Mouse (Mus musculus): ENCODE results near the gene Prelid3b. TPM values are rescaled to one million over a fixed set of nuclear protein-coding genes. Genes with fewer than 3 reads are reported as not detected.

Prelid3b gene
- total RNA-seq, 2 experiments from 2014 or later = 59.8 to 72.3 TPM

DNA sequence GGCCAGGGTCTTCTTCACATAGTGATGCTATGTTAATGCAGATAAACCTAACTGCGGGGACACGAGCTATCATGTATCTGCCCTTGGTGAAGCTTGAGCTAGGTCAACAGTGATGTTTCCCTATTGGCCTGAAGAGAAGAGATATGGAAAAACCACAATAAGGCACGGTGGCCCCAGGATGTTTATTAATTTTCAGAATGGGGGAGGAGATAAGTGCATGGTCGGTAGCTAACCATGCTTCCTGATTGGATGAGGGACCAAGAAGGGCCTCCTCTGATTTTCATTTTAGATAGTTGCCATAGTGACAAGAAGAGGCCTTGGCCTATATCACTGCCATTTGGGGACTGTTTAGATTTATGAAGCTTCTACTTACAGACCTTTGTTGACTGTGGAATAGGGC lies 2.5 kb downstream of the Prelid3b start:
- intact Hi-C loops (cut with DNase I) = loop anchor here (10.0 kb wide), 1 partner anchor 384 kb away; no protein-coding TSS in a partner anchor
- DNase-seq = no peak

DNA sequence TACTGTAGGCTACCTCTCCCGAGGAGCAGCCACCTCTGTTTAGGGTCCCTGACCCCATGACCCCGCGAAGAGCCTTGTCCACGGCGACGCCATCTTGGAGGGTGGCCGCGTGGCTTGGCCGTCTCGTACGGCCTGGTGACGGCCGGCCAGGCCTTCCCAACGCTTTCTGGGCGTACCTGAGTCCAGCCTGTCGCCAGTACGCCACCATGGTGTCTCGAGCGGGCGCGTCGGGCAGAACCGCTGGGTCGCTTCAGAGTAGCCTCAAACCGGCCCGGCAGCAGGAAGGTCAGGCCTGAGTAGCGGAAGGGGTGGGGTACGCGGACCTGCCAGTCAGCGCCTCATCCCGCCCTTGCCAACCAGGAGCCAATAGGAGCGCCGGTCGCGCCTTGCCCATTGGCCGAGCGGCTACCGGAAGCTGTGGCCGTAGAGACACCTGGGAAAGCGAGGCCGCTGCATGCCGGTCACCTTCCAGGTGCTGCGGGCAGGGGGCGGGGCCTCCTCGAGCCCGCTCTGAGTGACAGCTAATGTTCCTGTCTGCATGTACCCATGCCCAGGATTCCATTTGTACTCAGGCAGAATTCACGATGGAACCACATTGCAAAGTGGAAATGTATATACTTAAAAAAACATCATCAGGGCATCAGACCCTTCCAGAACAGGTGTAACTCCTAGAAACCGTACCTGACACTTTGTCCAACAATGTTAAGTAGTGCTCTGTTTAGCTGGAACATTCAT lies 8.9 kb downstream of the Prelid3b start, which contains the start of gene Atp5e:
TSS of gene Atp5e (minus strand) at position 317 of the 735 bp plus-strand sequence.
- intact Hi-C loops (cut with DNase I) = loop anchor here (5.0 kb wide), 1 partner anchor 137 kb away; no protein-coding TSS in a partner anchor
- DNase-seq = peak; percentile 95 to 96

DNA sequence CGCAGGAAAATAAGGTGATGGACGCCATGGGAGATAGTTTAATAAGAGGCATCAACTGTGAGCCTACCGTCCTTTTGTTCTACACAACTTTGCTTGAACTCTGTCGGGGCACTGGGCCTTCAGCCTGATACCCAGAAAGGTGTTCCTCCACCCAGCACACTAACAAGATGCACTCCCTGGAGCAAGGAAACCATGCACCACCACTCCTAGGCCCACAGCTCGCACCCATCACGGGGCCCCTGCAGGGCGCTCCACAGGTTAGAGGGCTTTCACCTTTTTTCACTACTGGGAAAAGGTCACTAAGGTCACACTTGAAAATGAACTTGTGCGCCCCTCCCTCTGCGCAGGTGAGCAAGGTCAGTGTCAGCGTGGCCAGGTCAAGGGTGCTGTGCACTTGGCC lies 9.5 kb downstream of the Prelid3b start:
- no peak for DNase-seq
- intact Hi-C loops (cut with DNase I) = loop anchor here (5.0 kb wide), 1 partner anchor 136 kb away; no protein-coding TSS in a partner anchor

DNA sequence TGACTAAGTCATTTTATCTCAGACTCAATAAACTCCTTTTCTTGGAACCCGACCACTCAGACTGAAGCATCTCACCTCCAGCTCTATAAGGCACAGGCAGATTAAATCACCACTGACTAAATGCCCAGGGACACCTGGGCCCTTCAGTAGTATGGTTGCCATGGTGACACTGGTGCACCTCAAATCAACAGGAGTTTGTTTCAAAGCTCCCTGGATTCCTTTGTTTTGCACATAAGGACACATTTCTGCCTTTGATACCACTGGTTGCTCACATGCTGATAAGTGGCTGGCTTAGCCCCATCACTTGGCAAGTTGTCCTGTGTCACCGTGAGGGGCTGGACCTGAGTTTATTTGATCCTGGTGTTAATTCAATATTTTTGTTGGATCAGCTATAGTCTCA lies 13.5 kb downstream of the Prelid3b start:
- intact Hi-C loops (cut with DNase I) = no loop called here
- no peak for DNase-seq

DNA sequence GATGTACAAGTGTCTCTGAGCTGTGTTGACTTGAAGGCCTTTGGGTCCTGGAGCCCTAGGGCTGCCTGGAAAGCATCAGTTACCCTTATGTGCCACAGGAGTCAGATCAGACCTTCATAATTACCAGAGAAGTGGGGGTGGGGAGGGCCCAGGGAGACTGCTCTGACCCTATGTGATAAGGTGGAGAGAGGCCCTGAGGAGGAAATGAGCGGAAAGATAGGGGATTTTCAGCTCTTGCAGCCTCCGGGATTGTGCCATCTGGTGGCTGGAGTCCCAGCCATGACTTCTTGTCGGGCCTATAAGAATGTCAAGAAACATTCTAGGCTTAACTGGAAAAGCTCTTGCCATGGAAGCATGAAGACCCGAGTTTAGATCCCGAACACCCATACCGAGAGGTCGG lies 19.2 kb downstream of the Prelid3b start:
- intact Hi-C loops (cut with DNase I) = loop anchor here (5.0 kb wide), 1 partner anchor 141 kb away; no protein-coding TSS in a partner anchor
- peak in 1 of 2 experiments; percentile 27 for DNase-seq

DNA sequence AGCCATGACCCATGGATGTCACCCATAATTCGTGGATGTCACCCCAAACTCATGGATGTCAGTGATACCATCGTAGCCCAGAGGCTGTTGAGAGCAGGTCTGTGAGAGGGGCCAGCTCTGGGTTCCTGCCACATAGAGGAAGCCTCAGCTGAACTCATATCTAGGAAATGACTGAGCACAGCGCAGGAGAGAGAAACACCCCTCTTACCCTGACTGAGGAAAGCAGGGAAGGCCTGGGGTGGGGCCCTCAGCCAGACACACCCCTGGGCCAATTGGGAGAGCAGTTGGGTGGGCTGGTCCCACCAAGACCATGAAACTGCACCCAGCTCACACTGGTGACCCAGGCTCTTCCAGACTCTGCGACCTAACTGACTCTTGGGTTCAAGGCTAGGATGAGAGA lies 22.5 kb downstream of the Prelid3b start, which contains the start of gene Tubb1:
TSS of gene Tubb1 (plus strand) at position 343 of the 400 bp plus-strand sequence.
- intact Hi-C loops (cut with DNase I) = loop anchor here (5.0 kb wide), 1 partner anchor 138 kb away; no protein-coding TSS in a partner anchor
- DNase-seq = no peak

DNA sequence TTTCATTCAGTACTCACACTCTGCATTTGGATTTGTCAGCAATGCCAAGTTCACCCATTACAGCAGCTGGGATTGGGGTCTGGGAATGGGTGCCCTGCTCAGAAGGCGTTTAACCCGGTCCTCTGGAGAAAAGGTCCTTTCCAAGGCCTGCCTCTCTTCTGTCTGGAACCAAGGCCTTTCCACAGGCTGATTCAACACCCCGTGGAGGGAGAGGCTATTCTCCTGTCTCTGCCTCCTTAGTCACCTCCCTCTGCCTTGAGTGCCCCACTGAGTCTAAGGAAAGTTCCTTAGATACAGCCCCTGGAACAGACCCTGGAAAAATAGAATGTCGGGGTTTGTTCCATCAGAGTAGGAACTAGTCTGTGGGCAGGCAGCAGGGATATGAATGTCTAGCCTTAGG lies 24.5 kb downstream of the Prelid3b start:
- intact Hi-C loops (cut with DNase I) = no loop called here
- no peak for DNase-seq

DNA sequence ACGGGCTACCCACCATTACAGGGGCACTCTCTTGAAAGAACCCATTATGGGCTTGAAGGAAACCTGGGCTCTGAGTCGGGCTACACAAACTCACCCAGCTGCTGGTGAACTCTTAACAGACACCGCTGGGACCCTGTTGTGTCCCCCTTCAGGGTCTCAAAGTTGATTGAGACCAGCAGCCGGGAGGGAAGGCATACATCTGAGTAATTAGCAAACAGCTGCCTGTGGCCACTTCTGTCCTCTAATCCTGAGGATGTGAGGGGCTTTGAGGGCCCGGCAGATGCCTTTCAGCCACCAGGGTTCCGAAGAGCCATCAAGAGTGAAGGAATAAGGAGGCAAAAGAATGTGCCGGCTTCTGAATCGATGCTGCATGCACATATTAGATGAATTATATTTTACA lies 26.0 kb downstream of the Prelid3b start:
- DNase-seq = no peak
- intact Hi-C loops (cut with DNase I) = no loop called here

DNA sequence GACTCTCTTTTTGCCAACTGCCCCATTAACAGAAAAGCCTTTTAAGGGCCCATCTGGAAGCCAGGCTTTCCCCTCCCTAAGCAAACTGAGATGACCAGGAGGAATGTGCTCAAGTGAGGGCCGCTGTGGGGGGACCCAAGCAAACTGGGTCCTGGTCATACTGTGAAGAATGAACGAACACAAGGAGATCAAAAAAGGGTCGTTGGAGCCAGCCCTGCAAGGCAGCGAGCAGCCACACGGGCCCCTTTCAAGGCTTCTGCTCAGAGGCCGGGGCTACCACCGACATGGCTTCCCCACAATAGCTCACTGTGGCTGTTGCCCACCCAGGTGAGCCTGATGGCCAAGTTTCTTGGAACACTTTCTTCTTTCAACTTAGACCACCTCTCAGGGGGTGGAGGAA lies 26.4 kb downstream of the Prelid3b start:
- no peak for DNase-seq
- intact Hi-C loops (cut with DNase I) = no loop called here

DNA sequence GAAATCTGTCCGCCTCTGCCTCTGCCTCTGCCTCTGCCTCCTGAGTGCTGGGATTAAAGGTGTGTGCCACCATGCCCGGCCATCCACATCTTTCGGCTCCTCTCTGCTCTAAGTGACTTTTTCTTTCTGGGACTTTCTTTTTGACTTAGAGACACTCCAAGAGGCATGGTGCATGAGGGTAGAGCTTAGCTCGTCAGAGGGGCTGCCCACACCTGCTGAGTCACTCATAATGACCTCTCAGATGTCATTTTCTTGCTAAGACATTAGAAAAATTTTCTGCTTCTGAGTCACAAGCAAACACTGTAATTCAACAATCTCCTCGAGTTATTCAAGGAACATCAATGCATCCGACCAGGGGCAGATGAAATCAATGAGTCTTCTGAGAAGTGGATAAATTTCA lies 27.9 kb downstream of the Prelid3b start:
- DNase-seq = no peak
- intact Hi-C loops (cut with DNase I) = no loop called here

DNA sequence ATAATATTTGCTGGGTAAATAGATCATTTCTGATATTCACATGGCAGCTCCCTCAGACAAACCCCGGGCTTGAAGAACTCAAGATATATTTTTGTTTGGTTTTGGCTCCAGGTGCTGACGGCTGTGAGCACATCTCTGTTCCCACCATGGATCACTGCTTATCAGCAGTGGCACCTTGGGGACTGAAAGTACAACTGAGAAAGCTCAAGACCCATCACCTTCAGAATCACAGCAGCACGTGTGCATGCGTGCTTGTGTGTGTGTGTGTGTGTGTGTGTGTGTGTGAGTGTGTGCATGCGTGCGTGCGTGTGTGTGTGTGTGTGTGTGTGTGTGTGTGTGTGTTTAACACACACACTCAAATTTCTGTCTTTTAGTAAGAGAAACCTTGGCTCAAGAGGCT lies 28.5 kb downstream of the Prelid3b start:
- intact Hi-C loops (cut with DNase I) = no loop called here

DNA sequence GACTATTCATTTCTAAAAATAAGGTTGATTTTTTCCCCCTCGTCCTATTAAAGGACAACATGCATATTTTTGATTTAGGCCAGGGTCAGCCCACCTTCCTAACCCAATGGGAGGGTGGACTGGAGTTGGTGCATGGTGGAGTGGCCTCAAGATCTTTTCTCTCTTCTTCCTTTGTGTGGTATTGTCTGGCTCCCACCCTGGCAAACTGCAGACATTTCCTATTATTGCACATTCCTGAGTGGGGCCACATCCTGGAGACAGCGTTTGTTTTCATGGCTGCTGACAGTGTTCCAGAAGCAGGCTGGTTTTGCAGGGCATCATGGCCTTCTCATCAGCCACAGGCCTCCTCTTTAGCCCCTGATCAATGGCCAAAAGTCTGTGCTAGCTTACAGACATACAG lies 29.8 kb downstream of the Prelid3b start:
- intact Hi-C loops (cut with DNase I) = no loop called here
- no peak for DNase-seq

More for the DNA sequence above, 28.5 kb downstream of the Prelid3b start:
- DNase-seq = no peak

DNA sequence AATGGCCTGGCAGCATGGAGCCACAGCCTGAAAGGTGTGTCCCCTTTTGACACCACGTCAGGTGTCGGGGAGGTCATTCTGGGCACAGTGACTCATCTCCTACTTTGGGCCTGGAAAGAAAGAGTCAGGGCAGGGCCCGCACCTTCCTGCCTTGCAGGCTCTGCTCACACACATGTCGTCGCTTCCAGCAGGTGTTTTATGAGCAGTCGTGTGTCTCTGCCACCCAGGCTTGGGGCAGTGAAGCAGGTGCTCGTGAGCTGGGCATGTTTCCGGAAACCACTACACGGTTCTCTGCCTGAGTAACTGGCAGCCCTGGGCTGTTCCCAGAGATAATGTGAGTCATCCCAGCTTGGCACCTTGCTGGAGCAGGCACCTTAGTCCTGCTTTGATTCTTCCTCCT lies 30.4 kb downstream of the Prelid3b start:
- no peak for DNase-seq
- intact Hi-C loops (cut with DNase I) = no loop called here

DNA sequence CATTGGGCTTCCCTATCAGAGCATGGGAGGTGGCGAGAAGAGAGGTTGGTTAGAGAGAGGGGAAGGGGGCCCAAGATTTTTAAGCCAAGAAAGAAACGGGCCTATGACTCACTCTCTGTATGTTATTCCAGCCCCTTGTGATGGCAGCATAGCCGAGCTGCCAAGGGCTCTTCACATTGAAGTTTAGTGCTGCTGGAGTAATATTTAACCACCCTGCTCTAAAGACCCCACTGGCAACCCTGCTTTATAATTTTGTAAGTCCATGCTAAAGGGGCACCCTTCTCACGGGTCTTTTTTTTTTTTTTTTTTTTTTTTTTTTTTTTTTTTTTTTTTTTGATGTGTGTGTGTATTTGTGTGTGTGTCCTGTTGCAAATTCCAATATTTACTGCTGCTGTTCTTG lies 31.0 kb downstream of the Prelid3b start:
- DNase-seq = no peak
- intact Hi-C loops (cut with DNase I) = no loop called here

DNA sequence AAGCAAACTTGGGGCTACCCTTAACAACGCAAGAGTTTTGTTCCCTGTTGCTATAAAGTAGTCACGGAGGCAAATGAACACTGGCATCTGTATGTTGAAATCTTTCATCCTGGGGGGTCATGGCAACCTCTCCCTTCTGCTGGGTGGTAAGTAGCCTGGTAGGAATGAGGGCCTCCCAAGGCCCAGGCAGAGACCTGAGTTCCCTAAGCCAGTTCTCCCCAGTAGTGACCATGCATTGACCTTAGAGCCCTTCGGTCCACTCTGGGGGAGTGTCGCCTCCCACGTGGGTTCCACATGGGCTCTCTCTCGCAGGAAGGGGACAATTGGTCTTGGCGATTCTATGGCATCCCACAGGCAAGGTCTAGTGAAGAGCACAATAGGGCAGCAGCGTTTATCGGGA lies 32.9 kb downstream of the Prelid3b start:
- intact Hi-C loops (cut with DNase I) = loop anchor here (10.0 kb wide), 1 partner anchor 325 kb away; the partner anchor contains the start of gene Npepl1
- DNase-seq = no peak

DNA sequence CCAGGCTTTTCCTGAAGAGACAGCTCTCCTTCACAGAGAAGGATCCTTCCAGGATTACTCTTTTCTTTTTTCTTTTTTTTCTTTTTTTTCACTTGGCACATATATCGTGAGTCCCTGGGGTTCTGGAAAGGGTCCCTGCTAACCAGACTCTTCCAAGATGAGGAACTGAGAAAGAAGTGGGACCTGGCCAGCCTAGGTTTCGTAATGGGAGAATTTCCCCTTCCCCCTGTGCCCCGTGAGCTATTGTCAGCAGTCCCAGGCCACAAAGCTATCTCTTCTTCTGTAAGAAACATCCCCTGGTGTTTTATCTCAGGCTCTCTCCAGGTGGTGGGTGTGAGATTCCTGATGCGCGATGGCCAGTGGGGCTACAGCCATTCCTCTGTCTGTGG lies 33.4 kb downstream of the Prelid3b start:
- intact Hi-C loops (cut with DNase I) = loop anchor here (10.0 kb wide), 1 partner anchor 325 kb away; the partner anchor contains the start of gene Npepl1
- peak in 1 of 2 experiments; percentile 20 for DNase-seq

DNA sequence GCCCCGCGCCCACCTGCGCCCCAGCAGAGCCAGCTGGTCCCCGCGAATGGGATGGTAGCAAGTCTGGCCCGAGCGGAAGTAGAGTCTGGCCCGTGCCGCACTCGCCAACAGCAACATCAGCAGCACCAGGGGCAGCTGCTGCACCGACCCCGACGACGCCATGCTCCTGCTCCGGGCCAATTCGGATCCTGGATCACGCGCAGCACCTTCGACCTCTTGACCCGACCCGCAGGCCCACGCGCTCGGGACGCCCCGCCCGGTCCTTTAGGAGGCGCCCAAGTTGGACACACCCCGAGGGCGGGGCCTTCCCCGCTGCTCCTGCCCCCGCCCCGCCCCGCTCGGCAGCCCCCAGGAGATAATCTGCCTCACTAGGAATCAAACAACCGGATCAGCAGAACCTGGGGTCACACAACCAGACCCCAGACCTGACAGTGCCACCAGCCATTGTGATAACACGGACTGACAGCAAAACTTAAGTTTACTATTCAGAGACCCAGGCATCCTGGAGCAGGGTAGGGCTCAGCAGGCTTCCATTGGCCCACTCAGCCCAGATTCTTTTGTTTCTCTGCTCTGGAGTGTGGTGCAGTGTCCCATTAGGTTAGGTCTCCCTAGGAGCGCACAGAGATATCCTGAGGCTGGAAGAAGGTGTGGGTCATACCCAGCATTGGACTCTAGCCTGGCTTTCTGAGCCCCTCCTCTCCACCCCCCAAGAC lies 34.0 kb downstream of the Prelid3b start, which contains the start of gene Ctsz:
TSS of gene Ctsz (minus strand) at position 303 of the 713 bp plus-strand sequence.
- intact Hi-C loops (cut with DNase I) = loop anchor here (10.0 kb wide), 1 partner anchor 324 kb away; the partner anchor contains the start of gene Npepl1

DNA sequence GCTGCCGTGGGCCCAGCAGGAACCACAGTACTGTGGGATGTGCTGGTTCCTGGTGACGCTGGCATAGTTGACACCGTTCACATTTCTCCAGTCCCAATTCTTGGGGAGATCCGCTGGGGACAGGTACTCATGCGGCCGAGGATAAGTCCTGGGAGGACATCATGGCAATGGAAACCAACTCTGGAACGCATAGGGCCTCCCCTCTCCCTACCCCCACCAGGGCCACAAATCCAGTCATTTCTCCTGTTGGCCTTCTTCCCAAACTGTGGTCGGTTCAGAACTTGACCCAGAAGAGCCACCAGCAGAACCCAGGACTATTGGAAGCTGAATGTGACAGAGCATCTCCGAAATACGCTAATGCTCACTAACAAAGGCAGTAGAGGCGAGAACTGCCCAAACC lies 34.7 kb downstream of the Prelid3b start:
- intact Hi-C loops (cut with DNase I) = loop anchor here (10.0 kb wide), 1 partner anchor 323 kb away; the partner anchor contains the start of gene Npepl1
- DNase-seq = no peak

More for the DNA sequence above, 34.0 kb downstream of the Prelid3b start, which contains the start of gene Ctsz:
- peak; percentile 80 to 82 for DNase-seq

DNA sequence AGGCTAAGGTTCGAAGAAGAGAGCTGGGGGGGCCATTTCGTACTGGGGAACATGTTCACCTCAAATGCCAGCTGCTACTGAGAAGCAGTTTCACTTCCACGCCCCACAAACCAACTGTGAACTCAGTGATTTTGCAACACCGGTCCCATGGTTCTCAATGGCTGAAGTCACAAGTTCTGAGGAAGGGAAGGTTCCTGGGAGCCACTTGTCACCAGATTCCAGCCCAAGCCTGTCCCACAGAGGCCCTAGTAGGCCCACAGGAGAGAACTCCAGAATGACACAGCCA lies 35.2 kb downstream of the Prelid3b start:
- intact Hi-C loops (cut with DNase I) = loop anchor here (10.0 kb wide), 1 partner anchor 323 kb away; the partner anchor contains the start of gene Npepl1
- DNase-seq = peak; percentile 12 to 18

DNA sequence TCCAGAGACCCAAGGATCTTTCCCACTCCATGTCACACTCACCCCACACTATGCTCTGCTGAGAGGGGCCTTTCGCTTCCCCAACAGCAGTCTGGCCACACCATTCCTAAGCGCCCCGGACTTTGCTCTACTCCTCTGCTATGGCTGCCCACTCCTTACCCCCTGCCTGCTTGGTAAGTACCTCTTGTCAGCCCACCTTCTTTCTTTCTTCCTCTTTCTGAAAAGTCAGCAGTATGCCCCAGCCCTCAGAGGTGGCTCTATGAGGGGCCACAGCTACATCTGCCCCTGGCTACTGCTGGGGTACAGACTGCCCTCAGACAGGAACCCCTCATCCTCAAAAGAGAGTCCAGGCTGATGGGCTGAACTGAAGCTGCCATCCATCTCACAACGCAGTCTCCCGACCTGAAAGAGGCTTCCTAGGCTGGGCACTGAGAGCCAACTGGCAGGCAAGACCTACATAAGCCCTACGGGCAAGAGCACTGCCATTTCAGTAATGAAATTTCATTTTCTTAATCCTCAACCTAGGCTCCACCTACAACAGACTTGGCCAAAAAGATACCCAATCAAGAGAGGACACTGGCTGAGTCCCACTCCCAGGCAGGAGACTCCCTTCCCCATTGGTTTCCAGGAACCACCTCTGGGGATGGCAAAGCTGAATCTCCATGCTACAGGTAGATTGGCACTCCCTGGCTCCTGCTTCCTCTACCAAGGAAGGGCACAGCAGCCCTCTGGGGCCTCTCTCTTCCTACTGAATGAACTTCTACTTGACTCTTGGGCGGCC lies 35.8 kb downstream of the Prelid3b start:
- DNase-seq = no peak
- intact Hi-C loops (cut with DNase I) = loop anchor here (10.0 kb wide), 1 partner anchor 322 kb away; the partner anchor contains the start of gene Npepl1

Data from heart, postnatal 14 days (tissue).